Mouse (Mus musculus) kidney, adult 2 months (tissue): ENCODE measurements around the gene Slc17a1.

Experiments
- CTCF ChIP-seq: fragments of 200-500 bp; conservative IDR thresholded peaks from 2 replicates; pipeline ENCODE4 v1.5.1; 2011; ENCODE audit warnings: low read depth, mild to moderate bottlenecking, control low read depth, low read length, moderate library complexity, mixed read lengths; ENCODE audit not compliant: insufficient read depth, insufficient read length
- POLR2A ChIP-seq: fragments of 200-500 bp; IDR thresholded peaks from one replicate; pipeline ENCODE4 v1.6.1; 2011; ENCODE audit warnings: low read depth, low read length, control low read depth

DNA sequence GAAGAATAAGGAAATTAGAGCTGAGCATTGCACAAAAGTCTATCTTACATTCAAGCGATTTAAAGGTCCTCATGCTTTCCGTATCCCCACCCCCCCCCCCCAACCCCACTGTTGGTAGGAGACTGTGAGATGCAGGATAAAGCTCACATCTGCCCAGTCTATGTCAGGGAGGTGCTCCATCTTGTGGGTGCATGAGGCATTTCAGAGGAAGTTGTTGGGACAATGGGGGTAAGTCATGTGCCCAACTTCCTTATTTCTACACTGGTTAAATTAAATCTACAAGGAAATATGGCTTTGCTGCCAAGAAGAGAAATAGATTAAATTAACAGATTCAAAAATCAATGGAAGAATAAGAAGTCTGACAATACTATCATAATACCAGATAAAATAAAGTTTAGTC lies 18.0 kb downstream of the Slc17a1 start:
- TF ChIP-seq CTCF (peak; percentile 72), POLR2A (no peak)
